Mouse (Mus musculus) gastrocnemius, postnatal 10 days (tissue): ENCODE measurements at regions not wholly inside any gene's neighbourhood (a gene's known extent, or its start where the extent isn't known, plus 50 kb on each side); places are given as distances from the start of the nearest gene placed in this dataset.

Source experiments
- DNase-seq: peaks from one replicate; pipeline ENCODE4 v3.0.0; 2021; ENCODE audit warnings: mixed read lengths

DNA sequence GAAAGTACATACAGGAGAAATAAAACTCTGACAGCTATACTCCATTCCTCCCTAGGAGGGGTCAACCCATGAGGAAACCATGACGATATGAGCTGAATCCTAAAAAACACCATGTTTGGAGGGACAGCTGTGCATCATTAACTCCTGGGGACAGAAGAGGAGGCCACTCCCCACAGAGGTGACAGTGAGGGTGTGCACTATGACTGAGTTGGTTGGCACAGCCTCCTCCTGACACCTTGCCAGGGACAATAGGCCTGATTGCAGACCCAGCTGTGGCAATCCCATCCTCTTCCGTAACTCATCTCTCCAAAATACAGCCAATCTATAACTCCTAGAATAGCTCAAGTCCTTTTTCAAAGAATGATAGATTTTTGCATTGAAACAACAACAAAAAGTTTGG, 112.0 kb downstream of the Rbm43 start:
- no peak for DNase-seq

DNA sequence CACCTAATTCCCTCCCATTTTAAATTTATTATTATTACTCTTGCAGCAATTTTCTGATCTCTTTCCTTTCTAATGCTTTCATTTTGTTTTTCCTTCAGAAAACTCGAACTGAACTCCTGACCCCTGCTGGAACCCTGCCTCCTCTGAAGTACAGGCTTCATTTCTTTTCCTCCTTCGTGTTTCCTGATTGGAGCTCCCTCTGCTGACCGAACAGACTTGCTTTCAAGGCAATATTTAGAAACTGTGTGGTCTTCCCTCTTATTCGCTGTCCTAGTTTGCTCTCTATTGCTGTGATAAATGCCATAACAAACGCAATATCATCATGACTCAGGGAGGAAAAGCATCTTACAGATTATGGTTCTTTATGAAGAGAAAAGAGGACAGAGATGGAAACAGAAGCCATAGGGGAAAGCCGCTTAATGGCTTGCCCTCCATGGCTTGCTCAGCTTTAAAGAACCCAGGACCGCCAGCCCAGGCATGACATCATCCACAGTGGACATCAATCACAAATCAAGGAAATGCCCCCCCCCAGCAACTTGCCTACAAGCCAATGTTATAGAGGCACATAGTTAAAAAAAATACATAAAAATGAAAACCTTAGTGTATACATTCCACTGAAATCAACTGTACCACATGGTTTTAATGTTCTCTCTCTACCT, 104.5 kb downstream of the Rbm43 start:
- peak; percentile 69 for DNase-seq

DNA sequence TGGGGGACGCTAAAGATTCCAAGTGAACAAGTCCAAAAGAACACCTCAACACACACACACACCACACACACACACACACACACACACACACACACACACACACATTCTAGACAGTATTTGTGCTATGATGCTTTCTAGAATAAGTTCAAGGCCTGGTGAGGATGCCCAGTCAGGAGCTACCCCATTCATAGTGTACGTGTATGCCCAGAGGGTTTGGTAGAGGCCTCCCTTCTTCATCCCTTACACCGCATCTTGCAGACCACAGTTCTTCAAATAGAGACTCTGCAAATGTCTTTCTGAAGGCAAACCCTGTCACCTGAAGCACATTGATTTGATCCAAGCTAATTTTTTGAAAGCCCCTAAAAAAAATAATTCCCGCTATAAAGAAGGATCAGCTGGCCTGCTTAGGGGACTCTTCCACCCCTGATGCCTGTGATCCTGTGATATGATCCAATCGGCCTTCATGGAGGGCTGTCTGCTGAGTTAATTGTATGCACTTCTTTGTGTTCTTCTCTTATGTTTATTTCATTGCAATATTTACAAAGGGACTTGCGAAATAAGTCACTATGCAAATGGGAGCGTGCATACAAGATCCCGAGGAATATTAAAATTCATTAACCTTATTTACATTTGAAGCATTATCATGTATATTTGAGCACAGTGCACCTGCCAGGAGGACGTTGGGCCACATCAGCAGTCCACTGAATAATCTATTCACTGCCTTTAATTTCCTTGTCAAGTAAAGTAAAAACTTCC, 103.8 kb downstream of the Rbm43 start:
- DNase-seq = no peak

DNA sequence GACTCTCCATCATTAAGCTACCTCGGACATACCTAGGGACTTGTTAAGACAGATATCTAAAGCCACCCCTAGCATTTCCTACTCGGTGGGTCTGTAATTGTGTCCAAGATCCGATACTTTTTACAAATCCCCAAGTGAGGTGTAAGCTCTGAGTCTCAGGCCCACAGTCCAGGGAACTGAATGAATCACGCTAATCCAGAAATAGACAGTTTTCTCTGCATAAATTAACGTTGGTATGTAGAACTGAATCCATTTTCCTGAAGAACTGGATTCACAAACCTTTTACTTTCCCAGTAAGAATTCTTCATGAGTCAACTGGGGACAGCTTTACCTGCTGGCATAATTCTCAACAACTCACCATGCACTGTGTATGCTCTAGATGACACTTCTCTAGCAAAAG, 97.1 kb downstream of the Rbm43 start:
- no peak for DNase-seq

DNA sequence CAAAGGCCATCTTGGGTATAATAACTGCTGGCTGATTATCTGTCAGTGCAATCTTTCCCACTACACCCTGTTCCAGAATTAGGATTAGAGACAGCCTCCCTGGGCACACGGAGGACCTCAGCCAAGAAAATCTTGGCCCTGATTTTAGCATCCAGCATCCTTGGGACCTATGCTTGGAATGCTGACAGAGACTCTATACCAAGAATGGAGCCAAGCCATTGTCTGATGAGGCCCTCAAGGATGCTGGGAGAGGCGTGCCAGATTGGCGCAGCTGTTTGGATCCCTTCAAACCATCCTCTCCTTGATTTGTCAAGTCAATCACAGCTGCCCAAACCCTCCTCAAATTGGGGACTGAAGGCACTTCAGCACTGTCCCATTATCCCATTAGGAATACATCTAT, 94.2 kb downstream of the Rbm43 start:
- no peak for DNase-seq

DNA sequence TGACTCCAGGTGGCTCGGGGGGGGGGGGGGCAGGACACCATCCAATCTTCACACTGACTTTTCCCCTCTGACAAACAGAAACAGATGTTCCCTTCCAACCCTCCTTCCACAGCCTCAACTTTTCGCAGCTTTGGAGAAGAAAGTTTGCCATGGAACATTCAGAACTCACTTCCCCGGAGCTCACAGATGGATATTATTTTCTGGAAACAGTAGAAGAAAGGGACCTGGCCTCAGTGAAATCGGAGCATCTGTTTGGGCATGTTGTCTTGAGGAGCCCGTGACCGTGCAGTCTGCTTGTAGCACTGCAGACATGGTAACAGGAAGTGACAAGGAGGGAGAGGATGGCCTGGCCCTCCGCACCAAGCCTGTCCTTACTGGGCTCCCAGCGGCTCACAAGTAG, 90.1 kb downstream of the Rbm43 start:
- no peak for DNase-seq

GRCm38 (mm10) chr2:51847556-51847955, 87.4 kb downstream of the Rbm43 start:
- no peak for DNase-seq

DNA sequence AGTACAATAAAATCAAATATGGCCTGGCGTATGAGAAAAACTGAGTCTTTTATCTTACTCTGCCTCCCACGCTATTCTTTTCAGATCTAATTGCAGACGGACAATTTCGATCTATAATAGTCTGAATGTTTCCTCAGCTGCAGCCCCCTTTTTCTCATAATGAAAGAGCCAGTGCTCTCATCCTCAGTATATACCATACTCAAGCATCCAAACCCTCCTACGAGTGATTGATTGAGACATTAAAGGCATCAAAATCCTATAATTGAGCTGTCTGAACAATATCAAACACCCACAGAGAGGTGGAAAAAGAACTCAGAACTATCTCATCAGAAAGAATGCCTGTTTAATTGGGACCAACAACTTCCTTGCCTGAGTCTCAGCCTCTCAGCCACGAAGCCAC, 87.0 kb downstream of the Rbm43 start:
- DNase-seq = no peak

DNA sequence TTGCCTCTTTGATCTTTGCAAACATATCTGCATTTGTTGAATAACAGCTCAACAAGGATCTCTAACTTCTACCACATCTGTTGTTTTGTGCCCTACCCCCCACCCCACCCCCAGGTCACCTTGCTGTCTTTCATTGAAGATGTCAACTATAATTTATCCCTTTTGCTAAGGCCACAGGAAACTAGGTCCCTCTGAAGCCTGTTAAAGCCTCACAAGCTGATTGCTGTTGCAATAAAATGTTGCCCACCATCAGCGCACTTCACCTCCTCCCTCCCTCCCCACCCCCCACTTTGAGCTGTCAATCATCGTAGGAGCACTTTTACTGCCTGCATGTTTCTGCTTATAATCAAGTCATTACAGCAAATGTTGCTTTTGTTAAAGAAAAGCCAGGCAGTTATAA, 86.5 kb downstream of the Rbm43 start:
- no peak for DNase-seq

DNA sequence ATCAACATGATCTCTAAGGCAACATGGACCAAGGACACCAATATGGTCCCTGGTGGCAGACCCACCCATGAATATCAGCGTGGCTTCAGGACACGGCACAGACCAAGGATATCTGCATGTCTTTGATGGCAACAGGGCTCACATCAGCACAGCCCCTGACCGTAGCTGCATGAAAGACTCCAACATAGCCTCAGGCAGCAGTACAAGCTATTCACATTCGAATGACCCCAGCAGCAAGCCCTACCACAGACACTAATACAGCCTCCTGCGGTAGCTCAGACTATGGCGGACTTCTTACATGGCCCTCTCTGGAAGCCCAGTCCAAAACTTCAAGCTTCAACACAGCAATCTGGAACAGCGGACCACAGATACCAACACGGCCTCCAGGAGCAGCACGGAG, 84.4 kb downstream of the Rbm43 start:
- no peak for DNase-seq

DNA sequence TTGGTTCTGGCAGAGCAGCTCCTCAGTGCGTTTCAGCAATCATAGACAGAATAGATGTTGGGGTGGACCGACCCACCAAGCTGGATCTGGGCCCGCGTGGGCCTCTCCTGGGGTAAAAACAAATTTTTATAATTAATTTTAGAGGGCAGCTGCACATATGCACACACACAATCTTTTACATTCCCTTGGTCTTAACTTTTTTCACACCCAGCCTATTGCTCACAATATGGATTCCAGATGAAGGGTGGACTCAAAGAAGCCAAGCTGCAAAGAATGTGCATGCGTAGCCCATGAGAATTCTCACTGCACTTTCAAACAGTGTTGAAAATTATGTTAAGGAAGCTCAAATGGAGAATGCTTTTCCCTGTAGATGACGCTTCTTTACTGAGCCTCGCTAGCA, 83.3 kb downstream of the Rbm43 start:
- no peak for DNase-seq

DNA sequence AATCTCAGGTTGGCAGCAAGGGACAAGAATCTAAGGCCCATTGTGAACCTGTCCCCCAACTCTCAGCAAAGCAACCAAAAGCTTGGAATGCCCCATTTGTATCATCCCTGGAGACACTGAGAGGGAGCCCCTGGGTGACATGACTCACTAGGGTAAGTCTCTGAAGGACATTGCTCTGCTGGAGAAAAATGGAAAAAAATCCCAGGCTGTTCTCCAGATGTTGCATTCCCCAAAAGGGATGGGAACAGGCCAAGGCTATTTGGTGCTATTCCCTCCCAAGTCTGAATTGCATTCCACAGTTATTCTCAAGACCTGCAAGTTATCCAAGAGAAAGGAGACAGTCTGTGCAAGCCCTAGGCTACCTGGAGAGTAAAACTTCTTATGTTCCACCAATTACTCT, 77.7 kb downstream of the Rbm43 start:
- DNase-seq = no peak

DNA sequence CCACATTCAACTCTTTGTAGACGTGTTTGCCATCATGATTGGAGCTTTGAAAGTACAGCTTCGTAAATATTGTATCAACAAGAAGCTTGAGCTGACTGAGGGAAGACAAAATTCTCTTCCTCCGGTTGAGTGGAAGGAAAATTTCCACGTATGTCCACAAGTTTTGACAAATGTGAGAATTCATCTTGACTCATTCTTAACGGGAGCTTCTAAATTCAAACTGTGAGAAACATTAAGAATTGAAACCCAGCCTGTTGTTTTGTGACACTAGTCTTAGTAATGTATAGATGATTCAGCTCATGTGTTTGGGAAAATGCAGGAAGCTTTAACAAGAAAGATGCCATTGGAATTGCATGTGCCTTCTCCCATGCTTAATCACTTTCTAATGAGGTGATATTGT, 68.9 kb downstream of the Rbm43 start:
- DNase-seq = no peak

DNA sequence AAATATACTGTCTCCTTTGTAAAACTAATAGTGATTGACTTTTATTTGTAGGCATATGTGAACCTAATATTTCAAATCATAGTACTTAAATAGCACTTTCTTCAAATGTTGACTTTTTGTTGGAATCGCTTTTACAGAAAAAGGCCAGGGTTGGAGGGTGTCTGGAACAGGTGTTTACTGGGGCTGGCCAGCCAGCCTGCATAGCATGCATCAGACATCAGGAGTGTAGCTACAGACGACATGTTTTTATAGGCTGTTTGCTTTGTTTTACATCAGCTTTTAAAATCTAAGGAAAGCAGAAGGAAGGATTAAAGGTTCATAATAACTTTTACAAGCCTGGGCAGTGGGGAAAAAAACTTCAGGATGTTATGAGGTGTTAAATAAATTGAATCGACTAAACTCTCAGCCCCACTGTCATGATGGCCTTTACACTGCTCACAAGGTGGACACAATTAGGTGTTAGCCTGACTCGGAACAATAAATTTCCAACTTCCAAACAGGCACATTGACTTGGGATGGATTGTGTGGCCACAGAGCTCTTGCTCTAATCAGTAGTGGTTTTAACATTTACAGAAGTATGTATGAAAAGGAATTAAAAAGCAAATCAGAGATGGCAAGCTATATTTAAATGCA, 66.0 kb downstream of the Rbm43 start:
- no peak for DNase-seq

GRCm38 (mm10) chr2:51871571-51871970, 63.4 kb downstream of the Rbm43 start:
- DNase-seq = no peak
